Mouse (Mus musculus): ENCODE measurements at regions not wholly inside any gene's neighbourhood (a gene's known extent, or its start where the extent isn't known, plus 50 kb on each side); places are given as distances from the start of the nearest gene placed in this dataset.

DNA sequence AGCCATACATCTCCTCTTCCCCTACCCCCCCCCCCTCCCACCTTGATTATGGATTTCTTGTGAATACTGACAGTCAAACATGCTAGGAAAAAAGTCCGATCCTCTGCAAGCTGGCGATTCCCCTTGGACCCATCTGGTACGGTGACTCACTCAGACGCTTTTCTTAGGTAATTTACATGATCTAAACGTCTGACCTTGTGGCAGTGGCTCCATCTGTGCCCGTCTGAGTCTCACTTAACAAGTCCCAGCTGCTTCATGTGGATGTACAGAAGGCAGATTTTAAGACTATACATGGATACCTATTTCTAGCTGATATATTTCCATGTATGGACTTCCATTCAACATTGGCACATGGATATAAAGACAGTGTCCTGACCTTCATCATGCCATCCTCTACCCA lies 481.0 kb downstream of the Lipi start:
- no peak overlapping the region for H3K27ac ChIP-seq (ENCODE audit: low read depth, low read length)
- ATAC-seq (replicated peaks; ENCODE audit: low FRiP score) (no peak), DNase-seq (ENCODE audit: low spot score) (no peak)
- H3K27me3 ChIP-seq (replicated peaks; ENCODE audit: control insufficient read depth, insufficient read depth, low read length) = no peaks in the 10 kb centered on the region
- H3K4me1 ChIP-seq (replicated peaks; ENCODE audit: control insufficient read depth, insufficient read depth, low read length) = no peaks in the 10 kb centered on the region
- no peak overlapping the region for H3K4me3 ChIP-seq (ENCODE audit: low read depth, low read length)
- 64% methylated on average over 6 of the region's 6 CpGs for WGBS
- H3K9ac ChIP-seq (ENCODE audit: low read depth, low read length) = no peak overlapping the region
- H3K9me3 ChIP-seq (ENCODE audit: control insufficient read depth, low read length) = no peaks in the 10 kb centered on the region
- no peaks in the 10 kb centered on the region for H3K36me3 ChIP-seq (ENCODE audit: control insufficient read depth, insufficient read depth, low read length)
- H3K4me2 ChIP-seq = no peak overlapping the region

GRCm38 (mm10) chr16:75093163-75093562 lies 492.7 kb downstream of the Lipi start:
- ATAC-seq (replicated peaks; ENCODE audit: low FRiP score) (no peak), DNase-seq (ENCODE audit: low spot score) (no peak)
- H3K9me3 ChIP-seq (ENCODE audit: control insufficient read depth, low read length) = no peaks in the 10 kb centered on the region
- H3K27me3 ChIP-seq (replicated peaks; ENCODE audit: control insufficient read depth, insufficient read depth, low read length) = no peaks in the 10 kb centered on the region
- H3K9ac ChIP-seq (ENCODE audit: low read depth, low read length) = no peak overlapping the region
- H3K4me3 ChIP-seq (ENCODE audit: low read depth, low read length) = no peak overlapping the region
- no peaks in the 10 kb centered on the region for H3K4me1 ChIP-seq (replicated peaks; ENCODE audit: control insufficient read depth, insufficient read depth, low read length)
- no peaks in the 10 kb centered on the region for H3K36me3 ChIP-seq (ENCODE audit: control insufficient read depth, insufficient read depth, low read length)
- WGBS = 49% methylated on average over 6 of the region's 6 CpGs
- H3K4me2 ChIP-seq = no peak overlapping the region
- no peak overlapping the region for H3K27ac ChIP-seq (ENCODE audit: low read depth, low read length)

- peak overlapping the region; percentile 17; the same call in 1 of the 2 replicates for H3K4me2 ChIP-seq
Observed at GRCm38 (mm10) chr16:75092471-75093130, 493.3 kb downstream of the Lipi start.

GRCm38 (mm10) chr16:75091931-75092330 lies 493.9 kb downstream of the Lipi start:
- Histone ChIP-seq H3K9ac (ENCODE audit: low read depth, low read length) (no peak overlapping the region), H3K27me3 (replicated peaks; ENCODE audit: control insufficient read depth, insufficient read depth, low read length) (no peaks in the 10 kb centered on the region), H3K9me3 (ENCODE audit: control insufficient read depth, low read length) (no peaks in the 10 kb centered on the region), H3K27ac (ENCODE audit: low read depth, low read length) (no peak overlapping the region), H3K4me3 (ENCODE audit: low read depth, low read length) (no peak overlapping the region), H3K36me3 (ENCODE audit: control insufficient read depth, insufficient read depth, low read length) (no peaks in the 10 kb centered on the region), H3K4me2 (0 out of 2 replicates have a peak overlapping the region, but pooled peaks have one; percentile 17), H3K4me1 (replicated peaks; ENCODE audit: control insufficient read depth, insufficient read depth, low read length) (no peaks in the 10 kb centered on the region)
- no peak for ATAC-seq (replicated peaks; ENCODE audit: low FRiP score)
- DNase-seq (ENCODE audit: low spot score) = no peak
- WGBS = 49% methylated on average over 2 of the region's 2 CpGs

More at GRCm38 (mm10) chr16:75092471-75093130, 493.3 kb downstream of the Lipi start:
- no peak overlapping the region for H3K4me3 ChIP-seq (ENCODE audit: low read depth, low read length)
- H3K9me3 ChIP-seq (ENCODE audit: control insufficient read depth, low read length) = no peaks in the 10 kb centered on the region
- no peaks in the 10 kb centered on the region for H3K27me3 ChIP-seq (replicated peaks; ENCODE audit: control insufficient read depth, insufficient read depth, low read length)
- 39% methylated on average over 12 of the region's 12 CpGs for WGBS
- H3K9ac ChIP-seq (ENCODE audit: low read depth, low read length) = no peak overlapping the region
- no peak for DNase-seq (ENCODE audit: low spot score)
- H3K36me3 ChIP-seq (ENCODE audit: control insufficient read depth, insufficient read depth, low read length) = no peaks in the 10 kb centered on the region
- H3K27ac ChIP-seq (ENCODE audit: low read depth, low read length) = no peak overlapping the region
- ATAC-seq (replicated peaks; ENCODE audit: low FRiP score) = no peak
- no peaks in the 10 kb centered on the region for H3K4me1 ChIP-seq (replicated peaks; ENCODE audit: control insufficient read depth, insufficient read depth, low read length)

GRCm38 (mm10) chr16:75089383-75090035 lies 496.4 kb downstream of the Lipi start:
- DNase-seq (ENCODE audit: low spot score) (no peak), ATAC-seq (replicated peaks; ENCODE audit: low FRiP score) (no peak)
- WGBS = 70% methylated on average over 6 of the region's 6 CpGs
- Histone ChIP-seq H3K36me3 (ENCODE audit: control insufficient read depth, insufficient read depth, low read length) (no peaks in the 10 kb centered on the region), H3K9ac (ENCODE audit: low read depth, low read length) (no peak overlapping the region), H3K27ac (ENCODE audit: low read depth, low read length) (no peak overlapping the region), H3K9me3 (ENCODE audit: control insufficient read depth, low read length) (no peaks in the 10 kb centered on the region), H3K4me2 (no peak overlapping the region), H3K4me1 (replicated peaks; ENCODE audit: control insufficient read depth, insufficient read depth, low read length) (no peaks in the 10 kb centered on the region), H3K4me3 (ENCODE audit: low read depth, low read length) (no peak overlapping the region), H3K27me3 (replicated peaks; ENCODE audit: control insufficient read depth, insufficient read depth, low read length) (no peaks in the 10 kb centered on the region)

- 82% methylated on average over 5 of the region's 5 CpGs for WGBS
- Histone ChIP-seq H3K27ac (ENCODE audit: low read depth, low read length) (no peak overlapping the region), H3K4me2 (no peak overlapping the region), H3K4me3 (ENCODE audit: low read depth, low read length) (no peak overlapping the region), H3K27me3 (replicated peaks; ENCODE audit: control insufficient read depth, insufficient read depth, low read length) (no peaks in the 10 kb centered on the region), H3K4me1 (replicated peaks; ENCODE audit: control insufficient read depth, insufficient read depth, low read length) (no peaks in the 10 kb centered on the region), H3K9me3 (ENCODE audit: control insufficient read depth, low read length) (no peaks in the 10 kb centered on the region), H3K9ac (ENCODE audit: low read depth, low read length) (no peak overlapping the region), H3K36me3 (ENCODE audit: control insufficient read depth, insufficient read depth, low read length) (no peaks in the 10 kb centered on the region)
- no peak for DNase-seq (ENCODE audit: low spot score)
- ATAC-seq (replicated peaks; ENCODE audit: low FRiP score) = no peak
Observed at GRCm38 (mm10) chr16:75088701-75089100, 497.2 kb downstream of the Lipi start.

- ATAC-seq (replicated peaks; ENCODE audit: low FRiP score) (no peak), DNase-seq (ENCODE audit: low spot score) (no peak)
- no peaks in the 10 kb centered on the region for H3K9me3 ChIP-seq (ENCODE audit: control insufficient read depth, low read length)
- no peak overlapping the region for H3K9ac ChIP-seq (ENCODE audit: low read depth, low read length)
- no peak overlapping the region for H3K4me3 ChIP-seq (ENCODE audit: low read depth, low read length)
- 79% methylated on average over 5 of the region's 5 CpGs for WGBS
- no peaks in the 10 kb centered on the region for H3K4me1 ChIP-seq (replicated peaks; ENCODE audit: control insufficient read depth, insufficient read depth, low read length)
- H3K27me3 ChIP-seq (replicated peaks; ENCODE audit: control insufficient read depth, insufficient read depth, low read length) = no peaks in the 10 kb centered on the region
- no peak overlapping the region for H3K27ac ChIP-seq (ENCODE audit: low read depth, low read length)
- H3K4me2 ChIP-seq = no peak overlapping the region
- H3K36me3 ChIP-seq (ENCODE audit: control insufficient read depth, insufficient read depth, low read length) = no peaks in the 10 kb centered on the region
Observed at GRCm38 (mm10) chr16:75065281-75065680, 520.6 kb downstream of the Lipi start.

GRCm38 (mm10) chr16:75052953-75053352 lies 532.9 kb downstream of the Lipi start:
- Histone ChIP-seq H3K36me3 (ENCODE audit: control insufficient read depth, insufficient read depth, low read length) (no peaks in the 10 kb centered on the region), H3K4me3 (ENCODE audit: low read depth, low read length) (no peak overlapping the region), H3K27ac (ENCODE audit: low read depth, low read length) (no peak overlapping the region), H3K27me3 (replicated peaks; ENCODE audit: control insufficient read depth, insufficient read depth, low read length) (no peaks in the 10 kb centered on the region), H3K9ac (ENCODE audit: low read depth, low read length) (no peak overlapping the region), H3K4me2 (no peak overlapping the region), H3K4me1 (replicated peaks; ENCODE audit: control insufficient read depth, insufficient read depth, low read length) (no peaks in the 10 kb centered on the region), H3K9me3 (ENCODE audit: control insufficient read depth, low read length) (no peaks in the 10 kb centered on the region)
- no peak for ATAC-seq (replicated peaks; ENCODE audit: low FRiP score)
- DNase-seq (ENCODE audit: low spot score) = no peak

DNA sequence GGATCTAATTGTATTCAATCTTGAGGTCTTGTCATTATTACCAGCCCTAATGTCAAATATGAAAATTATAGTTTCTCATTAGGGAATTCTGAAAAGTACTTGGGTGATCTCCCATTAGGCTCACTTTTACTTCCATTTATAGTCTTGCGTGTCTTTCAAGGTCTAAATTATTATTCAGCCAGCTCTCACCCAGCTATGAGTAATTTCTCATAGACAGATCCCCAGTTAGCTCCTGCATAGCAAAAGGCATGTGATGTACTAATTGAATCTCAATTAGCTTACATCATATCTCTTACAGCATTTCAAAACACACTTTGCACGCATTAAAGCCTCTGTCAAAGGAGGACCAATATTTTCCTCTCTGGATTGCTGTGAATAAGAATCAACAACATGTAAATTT lies 539.9 kb downstream of the Lipi start:
- Histone ChIP-seq H3K27me3 (replicated peaks; ENCODE audit: control insufficient read depth, insufficient read depth, low read length) (no peaks in the 10 kb centered on the region), H3K4me3 (ENCODE audit: low read depth, low read length) (no peak overlapping the region), H3K36me3 (ENCODE audit: control insufficient read depth, insufficient read depth, low read length) (no peaks in the 10 kb centered on the region), H3K9me3 (ENCODE audit: control insufficient read depth, low read length) (no peaks in the 10 kb centered on the region), H3K4me2 (no peak overlapping the region), H3K9ac (ENCODE audit: low read depth, low read length) (no peak overlapping the region), H3K27ac (ENCODE audit: low read depth, low read length) (no peak overlapping the region), H3K4me1 (replicated peaks; ENCODE audit: control insufficient read depth, insufficient read depth, low read length) (no peaks in the 10 kb centered on the region)
- no peak for DNase-seq (ENCODE audit: low spot score)
- ATAC-seq (replicated peaks; ENCODE audit: low FRiP score) = no peak
- WGBS = 84% methylated on average over 2 of the region's 2 CpGs
